Mouse (Mus musculus): ENCODE data around the gene Clip2.

The Clip2 gene

DNA sequence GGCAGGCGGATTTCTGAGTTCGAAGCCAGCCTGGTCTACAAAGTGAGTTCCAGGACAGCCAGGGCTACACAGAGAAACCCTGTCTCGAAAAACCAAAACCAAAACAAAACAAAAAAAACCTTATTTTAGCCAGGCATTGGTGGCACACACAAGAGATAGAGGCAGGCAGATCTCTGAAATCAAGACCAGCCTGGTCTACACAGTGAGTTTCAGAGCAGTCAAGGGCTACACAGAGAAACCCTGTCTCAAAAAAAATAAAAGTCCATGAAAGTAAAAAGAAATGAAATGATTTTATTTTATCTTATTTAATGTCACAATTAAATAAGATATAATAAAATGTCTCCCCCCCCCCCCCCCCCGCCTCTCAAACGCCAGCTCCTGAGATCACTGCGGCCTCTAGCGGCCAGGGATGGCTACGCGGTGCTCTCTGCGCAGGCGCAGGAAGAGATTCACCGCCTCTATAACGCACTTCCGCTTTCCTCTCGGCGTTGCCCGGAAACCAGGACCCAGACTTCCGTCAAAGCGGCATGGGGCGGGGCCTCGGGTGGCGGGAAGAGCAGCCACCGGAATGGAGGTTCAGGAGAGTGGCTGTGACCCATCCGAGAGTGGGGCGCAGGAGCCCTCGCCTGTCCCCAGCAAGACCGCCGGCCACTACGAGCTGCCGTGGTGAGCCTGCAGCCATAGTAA, 30.1 kb upstream of the Clip2 start:
- Histone ChIP-seq H3K27me3 (ENCODE audit: insufficient read depth, low read length) (no peaks in the 10 kb centered on the region), H3K4me3 (replicated peaks; ENCODE audit: low read length) (peak overlapping the region; percentile 99), H3K4me1 (replicated peaks; ENCODE audit: low read depth, low read length) (peaks cover 48% of the 10 kb centered on the region), H3K36me3 (ENCODE audit: insufficient read depth, low read length) (peaks cover 39% of the 10 kb centered on the region), H3K9me3 (ENCODE audit: low read length) (no peaks in the 10 kb centered on the region)
- TF ChIP-seq CTCF (conservative IDR thresholded peaks at IDR 0.05; ENCODE audit: low read length) (peak; percentile 50), NANOG (IDR thresholded peaks at IDR 0.05; ENCODE audit: borderline replicate concordance, low read length) (no peak)

DNA sequence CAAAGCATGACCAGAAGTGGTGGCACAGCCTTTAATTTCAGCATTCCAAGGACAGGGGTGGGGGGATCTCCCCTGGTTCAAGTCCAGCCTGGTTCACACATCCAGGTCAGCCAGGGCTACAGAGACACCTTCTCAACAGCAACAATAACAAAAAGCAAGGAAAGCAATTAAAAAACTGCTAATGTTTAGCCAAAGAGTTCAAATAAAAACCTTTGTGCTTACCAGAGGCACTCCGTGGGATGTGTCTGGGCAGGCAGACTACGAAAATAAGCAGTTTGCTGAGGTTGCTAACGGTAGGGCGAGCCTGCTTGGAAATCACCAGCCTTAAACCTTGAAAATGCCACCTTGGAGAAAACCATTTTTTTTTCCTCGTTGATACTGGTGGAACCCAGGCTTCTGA, 28.9 kb upstream of the Clip2 start, which contains the start of gene Rfc2:
Gene Rfc2 (plus strand): TSS at position 221 of the 400 bp plus-strand sequence.
- TF ChIP-seq NANOG (IDR thresholded peaks at IDR 0.05; ENCODE audit: borderline replicate concordance, low read length), result no peak
- no peak for TF ChIP-seq CTCF (conservative IDR thresholded peaks at IDR 0.05; ENCODE audit: low read length)
- H3K9me3 ChIP-seq (ENCODE audit: low read length), result no peaks in the 10 kb centered on the region
- H3K27me3 ChIP-seq (ENCODE audit: insufficient read depth, low read length), result no peaks in the 10 kb centered on the region
- peaks cover 26% of the 10 kb centered on the region for H3K36me3 ChIP-seq (ENCODE audit: insufficient read depth, low read length)
- H3K4me1 ChIP-seq (replicated peaks; ENCODE audit: low read depth, low read length), result peaks cover 55% of the 10 kb centered on the region
- H3K4me3 ChIP-seq (replicated peaks; ENCODE audit: low read length), result no peak within 1 kb of the TSS

GRCm38 (mm10) chr5:134579135-134579534, 26.9 kb upstream of the Clip2 start:
- H3K9me3 ChIP-seq (ENCODE audit: low read length), result no peaks in the 10 kb centered on the region
- H3K36me3 ChIP-seq (ENCODE audit: insufficient read depth, low read length), result peaks cover 6% of the 10 kb centered on the region; the same call in 1 of the 2 replicates
- H3K27me3 ChIP-seq (ENCODE audit: insufficient read depth, low read length), result no peaks in the 10 kb centered on the region
- no peak overlapping the region for H3K4me3 ChIP-seq (replicated peaks; ENCODE audit: low read length)
- peaks cover 49% of the 10 kb centered on the region for H3K4me1 ChIP-seq (replicated peaks; ENCODE audit: low read depth, low read length)
- no peak for TF ChIP-seq NANOG (IDR thresholded peaks at IDR 0.05; ENCODE audit: borderline replicate concordance, low read length)
- no peak for TF ChIP-seq CTCF (conservative IDR thresholded peaks at IDR 0.05; ENCODE audit: low read length)
- TF ChIP-seq POU5F1 (IDR thresholded peaks at IDR 0.05; ENCODE audit: borderline replicate concordance, low read length), result no peak

GRCm38 (mm10) chr5:134577534-134577933, 25.3 kb upstream of the Clip2 start:
- Histone ChIP-seq H3K4me1 (replicated peaks; ENCODE audit: low read depth, low read length) (peaks cover 48% of the 10 kb centered on the region), H3K27me3 (ENCODE audit: insufficient read depth, low read length) (no peaks in the 10 kb centered on the region), H3K4me3 (replicated peaks; ENCODE audit: low read length) (no peak overlapping the region), H3K9me3 (ENCODE audit: low read length) (no peaks in the 10 kb centered on the region), H3K36me3 (ENCODE audit: insufficient read depth, low read length) (no peaks in the 10 kb centered on the region)
- TF ChIP-seq CTCF (conservative IDR thresholded peaks at IDR 0.05; ENCODE audit: low read length), result no peak
- TF ChIP-seq POU5F1 (IDR thresholded peaks at IDR 0.05; ENCODE audit: borderline replicate concordance, low read length), result no peak
- no peak for TF ChIP-seq NANOG (IDR thresholded peaks at IDR 0.05; ENCODE audit: borderline replicate concordance, low read length)

- Histone ChIP-seq H3K4me1 (replicated peaks; ENCODE audit: low read depth, low read length) (peaks cover 57% of the 10 kb centered on the region), H3K36me3 (ENCODE audit: insufficient read depth, low read length) (no peaks in the 10 kb centered on the region)
- TF ChIP-seq NANOG (IDR thresholded peaks at IDR 0.05; ENCODE audit: borderline replicate concordance, low read length), result no peak
- peak; percentile 39 for TF ChIP-seq CTCF (conservative IDR thresholded peaks at IDR 0.05; ENCODE audit: low read length)
- TF ChIP-seq POU5F1 (IDR thresholded peaks at IDR 0.05; ENCODE audit: borderline replicate concordance, low read length), result no peak
Measured at GRCm38 (mm10) chr5:134576517-134577220, 24.4 kb upstream of the Clip2 start.

DNA sequence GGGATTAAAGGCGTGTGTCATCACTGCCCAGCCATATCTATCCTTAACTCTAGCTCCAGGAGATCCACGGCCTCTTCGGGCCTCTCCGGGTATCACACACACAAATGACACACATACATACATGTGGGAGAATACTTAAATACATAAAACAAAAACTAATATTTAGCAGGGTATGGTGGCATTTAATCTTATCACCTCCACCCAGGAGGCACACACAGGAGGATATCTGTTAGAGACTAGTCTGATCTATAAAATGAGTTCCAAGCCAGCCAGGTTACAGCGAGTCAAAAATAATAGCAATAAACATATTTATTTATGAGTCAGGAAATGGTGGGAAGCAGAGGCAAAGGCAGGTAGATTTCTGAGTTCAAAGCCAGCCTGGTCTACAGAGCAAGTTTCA, 23.6 kb upstream of the Clip2 start:
- H3K9me3 ChIP-seq (ENCODE audit: low read length), result no peaks in the 10 kb centered on the region
- no peak for TF ChIP-seq POU5F1 (IDR thresholded peaks at IDR 0.05; ENCODE audit: borderline replicate concordance, low read length)
- no peak for TF ChIP-seq NANOG (IDR thresholded peaks at IDR 0.05; ENCODE audit: borderline replicate concordance, low read length)
- no peak for TF ChIP-seq CTCF (conservative IDR thresholded peaks at IDR 0.05; ENCODE audit: low read length)
- H3K4me3 ChIP-seq (replicated peaks; ENCODE audit: low read length), result no peak overlapping the region
- H3K4me1 ChIP-seq (replicated peaks; ENCODE audit: low read depth, low read length), result peaks cover 57% of the 10 kb centered on the region
- no peaks in the 10 kb centered on the region for H3K27me3 ChIP-seq (ENCODE audit: insufficient read depth, low read length)
- H3K36me3 ChIP-seq (ENCODE audit: insufficient read depth, low read length), result no peaks in the 10 kb centered on the region

More at GRCm38 (mm10) chr5:134576517-134577220, 24.4 kb upstream of the Clip2 start:
- H3K4me3 ChIP-seq (replicated peaks; ENCODE audit: low read length), result no peak overlapping the region
- no peaks in the 10 kb centered on the region for H3K27me3 ChIP-seq (ENCODE audit: insufficient read depth, low read length)
- H3K9me3 ChIP-seq (ENCODE audit: low read length), result no peaks in the 10 kb centered on the region

DNA sequence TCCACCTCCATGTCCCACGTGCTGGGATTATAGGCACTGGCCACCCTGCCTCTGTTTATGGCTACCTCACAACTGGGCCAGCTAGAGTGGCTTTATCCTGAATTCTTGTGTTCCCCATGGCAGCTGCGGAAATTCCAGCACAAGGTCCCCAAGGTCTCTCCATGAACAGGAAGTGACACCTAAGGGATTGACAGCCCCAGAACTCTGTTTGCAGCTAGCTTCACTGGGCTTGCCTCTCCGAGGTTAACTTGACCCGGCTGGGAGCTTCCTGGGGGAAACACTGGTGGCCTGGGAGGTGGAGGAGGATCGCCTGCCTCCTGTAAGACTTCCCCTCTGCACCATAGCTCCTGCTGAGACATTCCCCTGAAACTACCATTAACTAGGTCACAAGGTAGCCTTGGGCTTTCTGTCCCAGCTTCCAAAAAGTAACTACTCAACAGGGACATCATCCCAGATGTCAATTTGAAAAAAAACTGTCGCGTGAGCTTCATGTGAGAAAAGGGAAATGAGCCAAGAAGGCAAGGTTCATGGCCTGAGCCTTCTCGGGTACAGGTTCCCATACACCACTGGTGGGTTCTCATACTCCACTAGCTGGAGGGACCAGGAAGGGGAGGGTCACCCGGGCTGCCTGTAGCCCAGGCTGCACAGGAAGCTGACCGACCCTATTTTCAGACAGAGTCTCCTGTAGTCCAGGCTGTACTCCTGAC, 20.4 kb upstream of the Clip2 start:
- no peak for TF ChIP-seq CTCF (conservative IDR thresholded peaks at IDR 0.05; ENCODE audit: low read length)
- no peak for TF ChIP-seq NANOG (IDR thresholded peaks at IDR 0.05; ENCODE audit: borderline replicate concordance, low read length)
- no peak for TF ChIP-seq POU5F1 (IDR thresholded peaks at IDR 0.05; ENCODE audit: borderline replicate concordance, low read length)
- H3K9me3 ChIP-seq (ENCODE audit: low read length), result no peaks in the 10 kb centered on the region
- H3K36me3 ChIP-seq (ENCODE audit: insufficient read depth, low read length), result no peaks in the 10 kb centered on the region
- H3K4me3 ChIP-seq (replicated peaks; ENCODE audit: low read length), result peak overlapping the region; percentile 73; the same call in 1 of the 2 replicates
- H3K27me3 ChIP-seq (ENCODE audit: insufficient read depth, low read length), result no peaks in the 10 kb centered on the region
- H3K4me1 ChIP-seq (replicated peaks; ENCODE audit: low read depth, low read length), result peaks cover 71% of the 10 kb centered on the region

DNA sequence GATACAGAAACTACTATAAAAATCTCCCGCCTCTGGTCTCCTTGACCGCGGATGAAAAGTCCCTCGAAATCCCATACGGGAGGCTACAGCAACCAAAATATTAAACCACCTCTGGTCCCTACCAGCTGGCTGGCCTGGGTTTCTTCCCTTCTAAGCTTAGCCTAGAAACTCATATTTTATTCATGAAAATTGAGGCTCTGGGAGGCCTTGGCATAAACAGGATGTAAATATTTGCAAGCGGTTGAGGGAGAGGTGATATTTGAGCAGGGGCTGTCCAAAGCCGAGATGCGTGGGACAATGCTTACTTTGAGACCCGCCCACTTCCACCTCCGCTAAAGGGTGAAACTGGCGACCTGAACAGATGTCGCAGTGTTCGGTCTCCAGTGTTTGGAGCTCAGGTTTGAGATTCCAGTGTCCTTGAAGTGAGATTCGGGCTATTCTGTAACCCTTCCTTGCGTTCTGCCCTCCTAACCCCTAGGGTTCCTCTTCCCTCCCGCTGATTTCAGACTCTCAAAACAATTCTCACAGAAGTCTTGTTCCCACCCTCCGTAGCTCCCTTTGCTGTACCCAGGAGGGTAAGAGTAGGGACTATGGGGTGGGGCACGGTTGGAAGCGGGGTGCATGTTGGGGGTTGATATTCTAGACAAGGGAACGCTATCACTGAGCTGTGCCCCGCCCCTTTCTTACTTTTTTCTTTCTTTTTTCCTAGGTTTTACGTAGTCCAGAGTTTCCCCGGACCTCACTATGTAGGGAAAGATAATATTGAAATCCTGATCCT, 19.7 kb upstream of the Clip2 start:
- no peaks in the 10 kb centered on the region for H3K27me3 ChIP-seq (ENCODE audit: insufficient read depth, low read length)
- H3K4me3 ChIP-seq (replicated peaks; ENCODE audit: low read length), result peak overlapping the region; percentile 73
- TF ChIP-seq POU5F1 (IDR thresholded peaks at IDR 0.05; ENCODE audit: borderline replicate concordance, low read length) (no peak), CTCF (conservative IDR thresholded peaks at IDR 0.05; ENCODE audit: low read length) (no peak), NANOG (IDR thresholded peaks at IDR 0.05; ENCODE audit: borderline replicate concordance, low read length) (no peak)
- H3K9me3 ChIP-seq (ENCODE audit: low read length), result no peaks in the 10 kb centered on the region
- peaks cover 74% of the 10 kb centered on the region for H3K4me1 ChIP-seq (replicated peaks; ENCODE audit: low read depth, low read length)
- H3K36me3 ChIP-seq (ENCODE audit: insufficient read depth, low read length), result no peaks in the 10 kb centered on the region

Data from E14TG2a.4 (cell line).